Mouse (Mus musculus) myocyte (in vitro differentiated cells): ENCODE results near the gene Sema6d.

Experiments used
- CEBPB ChIP-seq: IDR thresholded peaks from 2 replicates; pipeline ENCODE4 v1.6.1; 2011; ENCODE audit warnings: mild to moderate bottlenecking, moderate library complexity; ENCODE audit not compliant: poor library complexity, insufficient read depth, severe bottlenecking
- E2F4 ChIP-seq: IDR thresholded peaks from one replicate; pipeline ENCODE4 v1.6.1; 2011; ENCODE audit warnings: mild to moderate bottlenecking, control low read depth, moderate library complexity; ENCODE audit not compliant: insufficient read depth
- MAX ChIP-seq: IDR thresholded peaks from one replicate; pipeline ENCODE4 v1.6.1; 2011; ENCODE audit warnings: low read depth, mild to moderate bottlenecking, control low read depth
- MYOD1 ChIP-seq, 3 experiments: IDR thresholded peaks; one replicate each; pipeline ENCODE4 v1.6.1; 2011; ENCODE audit warnings: control low read depth in 2 of 3, low read depth in 2 of 3, mild to moderate bottlenecking in 2 of 3, moderate library complexity in 1 of 3; ENCODE audit not compliant: insufficient read length in 2 of 3, control insufficient read depth in 1 of 3
- MYOG ChIP-seq, 3 experiments: IDR thresholded peaks; one replicate each; pipeline ENCODE4 v1.6.1; 2011; ENCODE audit warnings: control low read depth in 2 of 3, low read depth in 2 of 3, mild to moderate bottlenecking in 2 of 3; ENCODE audit not compliant: insufficient read length in 2 of 3, control insufficient read depth in 1 of 3, insufficient read depth in 1 of 3
- POLR2A ChIP-seq: IDR thresholded peaks from one replicate; pipeline ENCODE4 v1.6.1; 2011; ENCODE audit warnings: low read depth, mild to moderate bottlenecking, control low read depth, moderate library complexity; ENCODE audit not compliant: insufficient read length
- POLR2AphosphoS2 ChIP-seq: IDR thresholded peaks from one replicate; pipeline ENCODE4 v1.6.1; 2011; ENCODE audit warnings: low read depth, control low read depth; ENCODE audit not compliant: insufficient read length
- REST ChIP-seq: IDR thresholded peaks from one replicate; pipeline ENCODE4 v1.6.1; 2011; ENCODE audit warnings: mild to moderate bottlenecking, control low read depth, moderate library complexity; ENCODE audit not compliant: insufficient read depth, insufficient read length
- SRF ChIP-seq: IDR thresholded peaks from one replicate; pipeline ENCODE4 v1.6.1; 2011; ENCODE audit warnings: low read depth; ENCODE audit not compliant: control insufficient read depth, insufficient read length
- TCF12 ChIP-seq: IDR thresholded peaks from one replicate; pipeline ENCODE4 v1.6.1; 2011; ENCODE audit warnings: mild to moderate bottlenecking, control low read depth; ENCODE audit not compliant: poor library complexity, insufficient read depth, severe bottlenecking
- TCF3 ChIP-seq: IDR thresholded peaks from one replicate; pipeline ENCODE4 v1.6.1; 2011; ENCODE audit warnings: low read depth, control low read depth; ENCODE audit not compliant: insufficient read length

DNA sequence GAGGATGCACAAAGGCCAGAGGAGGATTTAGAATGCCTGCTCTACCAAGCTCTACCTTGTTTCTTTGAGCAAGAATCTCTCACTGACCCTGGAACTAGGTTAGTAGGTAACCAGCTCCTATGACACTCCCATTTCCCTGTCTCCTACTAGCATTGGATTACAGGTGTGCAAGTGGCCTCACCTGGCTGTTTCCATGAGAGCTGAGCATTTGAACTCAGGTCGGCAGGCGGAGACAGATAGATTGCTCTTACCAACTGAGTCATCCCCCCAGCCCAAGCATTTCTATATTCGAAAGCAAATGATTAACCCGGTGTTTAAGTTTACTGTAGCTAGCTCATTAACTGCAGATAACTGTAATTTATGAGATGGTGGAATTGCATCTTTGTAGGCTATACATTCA lies 503.0 kb downstream of the Sema6d start:
- TF ChIP-seq REST (no peak), POLR2A (no peak), MYOG (IDR thresholded peaks at IDR 0.05; ENCODE audit: control insufficient read depth in 1 of 3, insufficient read depth in 1 of 3, insufficient read length in 2 of 3, low read depth in 2 of 3) (no peak), POLR2AphosphoS2 (no peak), TCF3 (no peak), MAX (no peak), TCF12 (no peak), MYOD1 (IDR thresholded peaks at IDR 0.05; ENCODE audit: control insufficient read depth in 1 of 3, insufficient read length in 2 of 3, low read depth in 2 of 3) (no peak), SRF (no peak), E2F4 (no peak), CEBPB (no peak)
